Mouse (Mus musculus): ENCODE measurements around the gene Il22ra2. TPM values are rescaled to one million over a fixed set of nuclear protein-coding genes. Genes with fewer than 3 reads are reported as not detected.

Il22ra2 gene
- not detected in 2 replicates for polyA plus RNA-seq (2014; fragmentation: Nextera tagmentation; extraction: Ambion mirVana)

DNA sequence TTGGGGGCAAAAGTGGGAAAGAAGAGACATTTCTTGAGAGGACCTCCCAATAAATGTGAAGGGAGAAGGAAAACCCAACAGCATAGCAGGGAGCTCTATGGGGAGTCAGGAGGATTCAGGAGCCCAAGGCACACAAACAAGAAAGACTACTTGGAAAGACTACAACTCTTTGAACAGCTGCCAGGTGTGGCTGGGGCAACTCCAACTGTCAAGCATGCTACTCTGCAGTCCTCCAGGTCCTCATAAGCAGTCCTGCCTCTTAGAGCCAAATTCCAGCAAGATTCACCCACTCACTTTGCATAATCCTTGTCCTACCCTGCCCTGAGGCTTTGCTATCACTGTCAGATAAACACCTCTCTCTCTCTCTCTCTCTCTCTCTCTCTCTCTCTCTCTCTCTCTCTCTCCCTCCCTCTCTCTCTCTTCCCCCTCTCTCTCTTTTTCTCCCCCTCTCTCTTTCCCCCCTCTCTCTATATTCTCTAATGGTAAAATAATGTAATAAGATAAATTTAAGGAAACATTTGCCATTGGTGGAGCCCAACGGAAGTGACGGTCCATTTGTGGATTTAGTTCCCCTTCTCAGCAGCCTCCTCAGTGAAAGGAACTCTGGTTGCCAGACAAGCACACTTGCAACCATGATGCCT is at the start of gene Il22ra2:
Gene Il22ra2, plus strand, starts transcription at position 591 of the 641 bp plus-strand sequence.
- H3K4me3 ChIP-seq (ENCODE audit: low read depth, low read length): no peak within 1 kb of the TSS
- 86% methylated on average over 2 of the region's 2 CpGs for WGBS
- no peak for ATAC-seq (replicated peaks; ENCODE audit: insufficient number of reproducible peaks, low FRiP score, low TSS enrichment, low read depth)
- no peaks in the 10 kb centered on the region for H3K27me3 ChIP-seq (ENCODE audit: control insufficient read depth, insufficient read depth, low read length)
- no peak within 1 kb of the TSS for H3K27ac ChIP-seq (replicated peaks; ENCODE audit: low read depth, low read length)
- no peaks in the 10 kb centered on the region for H3K4me1 ChIP-seq (ENCODE audit: control insufficient read depth, insufficient read depth, low read length)
- DNase-seq (ENCODE audit: low spot score): no peak
- no peak within 1 kb of the TSS for H3K9ac ChIP-seq (replicated peaks; ENCODE audit: low read length)
- no peak within 1 kb of the TSS for H3K4me2 ChIP-seq (ENCODE audit: low read depth, low read length)
- no peaks in the 10 kb centered on the region for H3K9me3 ChIP-seq (replicated peaks; ENCODE audit: control insufficient read depth, low read length)
- H3K36me3 ChIP-seq (replicated peaks; ENCODE audit: control insufficient read depth, insufficient read depth, low read depth, low read length): no peaks in the 10 kb centered on the region

GRCm38 (mm10) chr10:19577571-19577970 is 44.2 kb upstream of the Il22ra2 start:
- WGBS: 92% methylated on average over 3 of the region's 3 CpGs

GRCm38 (mm10) chr10:19578001-19578400 is 43.8 kb upstream of the Il22ra2 start:
- no peaks in the 10 kb centered on the region for H3K4me1 ChIP-seq (ENCODE audit: control insufficient read depth, insufficient read depth, low read length)
- no peak overlapping the region for H3K4me3 ChIP-seq (ENCODE audit: low read depth, low read length)
- no peaks in the 10 kb centered on the region for H3K36me3 ChIP-seq (replicated peaks; ENCODE audit: control insufficient read depth, insufficient read depth, low read depth, low read length)
- H3K9me3 ChIP-seq (replicated peaks; ENCODE audit: control insufficient read depth, low read length): no peaks in the 10 kb centered on the region
- DNase-seq (ENCODE audit: low spot score) (no peak), ATAC-seq (replicated peaks; ENCODE audit: insufficient number of reproducible peaks, low FRiP score, low TSS enrichment, low read depth) (no peak)
- H3K4me2 ChIP-seq (ENCODE audit: low read depth, low read length): no peak overlapping the region
- no peak overlapping the region for H3K9ac ChIP-seq (replicated peaks; ENCODE audit: low read length)
- WGBS: 81% methylated on average over 6 of the region's 6 CpGs
- H3K27ac ChIP-seq (replicated peaks; ENCODE audit: low read depth, low read length): no peak overlapping the region
- no peaks in the 10 kb centered on the region for H3K27me3 ChIP-seq (ENCODE audit: control insufficient read depth, insufficient read depth, low read length)

More at GRCm38 (mm10) chr10:19577571-19577970, 44.2 kb upstream of the Il22ra2 start:
- Histone ChIP-seq H3K4me1 (ENCODE audit: control insufficient read depth, insufficient read depth, low read length) (no peaks in the 10 kb centered on the region), H3K36me3 (replicated peaks; ENCODE audit: control insufficient read depth, insufficient read depth, low read depth, low read length) (no peaks in the 10 kb centered on the region), H3K4me3 (ENCODE audit: low read depth, low read length) (no peak overlapping the region), H3K4me2 (ENCODE audit: low read depth, low read length) (no peak overlapping the region), H3K27ac (replicated peaks; ENCODE audit: low read depth, low read length) (no peak overlapping the region), H3K9ac (replicated peaks; ENCODE audit: low read length) (no peak overlapping the region), H3K9me3 (replicated peaks; ENCODE audit: control insufficient read depth, low read length) (no peaks in the 10 kb centered on the region), H3K27me3 (ENCODE audit: control insufficient read depth, insufficient read depth, low read length) (no peaks in the 10 kb centered on the region)
- DNase-seq (ENCODE audit: low spot score) (no peak), ATAC-seq (replicated peaks; ENCODE audit: insufficient number of reproducible peaks, low FRiP score, low TSS enrichment, low read depth) (no peak)

DNA sequence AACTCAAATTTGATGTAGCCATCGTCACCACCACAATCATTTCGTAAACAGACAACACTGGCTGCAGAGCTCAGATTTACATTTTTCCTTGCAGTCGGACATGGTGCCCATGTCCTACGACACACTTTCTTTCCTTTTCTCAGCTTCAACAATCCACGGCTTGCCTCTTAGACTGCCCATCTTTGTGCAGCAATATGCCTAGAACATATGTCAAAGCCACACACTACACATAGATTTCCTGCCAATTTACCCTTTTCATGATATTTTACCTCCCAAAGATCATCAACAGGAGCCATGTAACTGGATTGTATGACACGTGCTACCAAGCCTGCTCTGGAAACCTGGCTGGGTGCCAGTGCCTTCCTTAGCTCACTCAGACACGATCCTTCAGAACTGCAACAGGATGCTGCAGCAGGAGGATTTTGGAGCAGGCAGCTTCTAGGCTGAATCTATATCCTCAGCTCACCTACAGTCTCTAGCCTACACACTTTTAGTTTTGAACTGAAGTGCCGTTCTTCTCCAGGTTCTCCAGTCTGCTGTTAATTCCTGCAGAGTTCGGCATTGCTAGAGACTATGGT is 43.3 kb upstream of the Il22ra2 start:
- ATAC-seq (replicated peaks; ENCODE audit: insufficient number of reproducible peaks, low FRiP score, low TSS enrichment, low read depth): no peak
- H3K4me2 ChIP-seq (ENCODE audit: low read depth, low read length): no peak overlapping the region
- 76% methylated on average over 9 of the region's 9 CpGs for WGBS

DNA sequence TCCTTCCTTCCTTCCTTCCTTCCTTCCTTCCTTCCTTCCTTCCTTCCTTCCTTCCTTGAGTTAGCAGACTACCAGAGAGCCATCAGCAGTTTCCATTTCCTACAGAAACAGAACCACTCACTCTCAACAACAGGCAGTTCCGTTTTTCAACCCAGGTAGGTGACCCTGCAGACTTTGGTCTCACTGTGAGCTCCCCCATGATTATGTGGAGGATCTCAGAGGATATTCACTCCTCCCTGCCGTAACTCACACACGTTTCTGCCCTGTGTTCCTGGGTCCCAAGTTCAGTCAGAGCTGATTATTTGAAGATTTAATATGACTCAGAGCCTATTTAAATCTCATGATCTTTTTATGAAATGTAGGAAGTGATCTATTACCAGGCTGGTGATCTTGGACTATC is 41.1 kb upstream of the Il22ra2 start:
- no peak overlapping the region for H3K9ac ChIP-seq (replicated peaks; ENCODE audit: low read length)
- H3K27me3 ChIP-seq (ENCODE audit: control insufficient read depth, insufficient read depth, low read length): no peaks in the 10 kb centered on the region
- DNase-seq (ENCODE audit: low spot score) (no peak), ATAC-seq (replicated peaks; ENCODE audit: insufficient number of reproducible peaks, low FRiP score, low TSS enrichment, low read depth) (no peak)
- no peaks in the 10 kb centered on the region for H3K36me3 ChIP-seq (replicated peaks; ENCODE audit: control insufficient read depth, insufficient read depth, low read depth, low read length)
- H3K4me1 ChIP-seq (ENCODE audit: control insufficient read depth, insufficient read depth, low read length): no peaks in the 10 kb centered on the region
- no peak overlapping the region for H3K4me2 ChIP-seq (ENCODE audit: low read depth, low read length)
- H3K9me3 ChIP-seq (replicated peaks; ENCODE audit: control insufficient read depth, low read length): no peaks in the 10 kb centered on the region
- WGBS: 63% methylated on average over 3 of the region's 3 CpGs
- H3K27ac ChIP-seq (replicated peaks; ENCODE audit: low read depth, low read length): no peak overlapping the region
- no peak overlapping the region for H3K4me3 ChIP-seq (ENCODE audit: low read depth, low read length)

More for the DNA sequence above, 43.3 kb upstream of the Il22ra2 start:
- Histone ChIP-seq H3K4me1 (ENCODE audit: control insufficient read depth, insufficient read depth, low read length) (no peaks in the 10 kb centered on the region), H3K4me3 (ENCODE audit: low read depth, low read length) (no peak overlapping the region), H3K27me3 (ENCODE audit: control insufficient read depth, insufficient read depth, low read length) (no peaks in the 10 kb centered on the region), H3K9ac (replicated peaks; ENCODE audit: low read length) (no peak overlapping the region), H3K27ac (replicated peaks; ENCODE audit: low read depth, low read length) (no peak overlapping the region), H3K9me3 (replicated peaks; ENCODE audit: control insufficient read depth, low read length) (no peaks in the 10 kb centered on the region), H3K36me3 (replicated peaks; ENCODE audit: control insufficient read depth, insufficient read depth, low read depth, low read length) (no peaks in the 10 kb centered on the region)
- DNase-seq (ENCODE audit: low spot score): no peak

- no peaks in the 10 kb centered on the region for H3K27me3 ChIP-seq (ENCODE audit: control insufficient read depth, insufficient read depth, low read length)
- H3K4me1 ChIP-seq (ENCODE audit: control insufficient read depth, insufficient read depth, low read length): no peaks in the 10 kb centered on the region
- ATAC-seq (replicated peaks; ENCODE audit: insufficient number of reproducible peaks, low FRiP score, low TSS enrichment, low read depth) (no peak), DNase-seq (ENCODE audit: low spot score) (no peak)
- no peaks in the 10 kb centered on the region for H3K36me3 ChIP-seq (replicated peaks; ENCODE audit: control insufficient read depth, insufficient read depth, low read depth, low read length)
- no peak overlapping the region for H3K4me3 ChIP-seq (ENCODE audit: low read depth, low read length)
- no peak overlapping the region for H3K4me2 ChIP-seq (ENCODE audit: low read depth, low read length)
- H3K9ac ChIP-seq (replicated peaks; ENCODE audit: low read length): no peak overlapping the region
- H3K9me3 ChIP-seq (replicated peaks; ENCODE audit: control insufficient read depth, low read length): no peaks in the 10 kb centered on the region
- H3K27ac ChIP-seq (replicated peaks; ENCODE audit: low read depth, low read length): no peak overlapping the region
- 82% methylated on average over 9 of the region's 9 CpGs for WGBS
Observed at GRCm38 (mm10) chr10:19581844-19582582, 39.8 kb upstream of the Il22ra2 start.

- no peak for ATAC-seq (replicated peaks; ENCODE audit: insufficient number of reproducible peaks, low FRiP score, low TSS enrichment, low read depth)
Observed at GRCm38 (mm10) chr10:19582806-19583430, 38.9 kb upstream of the Il22ra2 start.

More at GRCm38 (mm10) chr10:19582806-19583430, 38.9 kb upstream of the Il22ra2 start:
- no peaks in the 10 kb centered on the region for H3K9me3 ChIP-seq (replicated peaks; ENCODE audit: control insufficient read depth, low read length)
- H3K9ac ChIP-seq (replicated peaks; ENCODE audit: low read length): no peak overlapping the region
- no peaks in the 10 kb centered on the region for H3K27me3 ChIP-seq (ENCODE audit: control insufficient read depth, insufficient read depth, low read length)
- no peaks in the 10 kb centered on the region for H3K36me3 ChIP-seq (replicated peaks; ENCODE audit: control insufficient read depth, insufficient read depth, low read depth, low read length)
- no peak for DNase-seq (ENCODE audit: low spot score)
- 78% methylated on average over 7 of the region's 7 CpGs for WGBS
- no peaks in the 10 kb centered on the region for H3K4me1 ChIP-seq (ENCODE audit: control insufficient read depth, insufficient read depth, low read length)
- no peak overlapping the region for H3K27ac ChIP-seq (replicated peaks; ENCODE audit: low read depth, low read length)
- H3K4me2 ChIP-seq (ENCODE audit: low read depth, low read length): no peak overlapping the region
- no peak overlapping the region for H3K4me3 ChIP-seq (ENCODE audit: low read depth, low read length)
